Mouse (Mus musculus): Measurements from ENCODE around the gene Myl6b.
"Not testable (repeated sequence)": the region's sequence is repeated elsewhere in the genome, so short reads cannot be mapped to it uniquely, and the experiment has no call there.

Gene Myl6b

GRCm38 (mm10) chr10:128518833-128519232 is 20.3 kb upstream of the Myl6b start:
- peak in 1 of 2 experiments; percentile 17 for DNase-seq (ENCODE audit: low spot score in 2 of 2)

GRCm38 (mm10) chr10:128516677-128517076 is 18.2 kb upstream of the Myl6b start:
- no peak for DNase-seq (ENCODE audit: low spot score in 2 of 2)

GRCm38 (mm10) chr10:128516029-128516428 is 17.5 kb upstream of the Myl6b start:
- no peak for DNase-seq (ENCODE audit: low spot score in 2 of 2)

GRCm38 (mm10) chr10:128515044-128515443 is 16.6 kb upstream of the Myl6b start:
- DNase-seq (ENCODE audit: low spot score in 2 of 2) = no peak

- DNase-seq (ENCODE audit: low spot score in 2 of 2) = no peak
These were observed 13.3 kb upstream of the Myl6b start for GRCm38 (mm10) chr10:128511761-128512160.

- DNase-seq (ENCODE audit: low spot score in 2 of 2) = no peak
These were observed 12.7 kb upstream of the Myl6b start for GRCm38 (mm10) chr10:128511189-128511588.

- DNase-seq (ENCODE audit: low spot score in 2 of 2) = no peak
These were observed 11.8 kb upstream of the Myl6b start for GRCm38 (mm10) chr10:128510301-128510700.

GRCm38 (mm10) chr10:128509831-128510230 is 11.3 kb upstream of the Myl6b start:
- DNase-seq (ENCODE audit: low spot score in 2 of 2) = no peak

- no peak for DNase-seq (ENCODE audit: low spot score in 2 of 2)
These were observed 10.7 kb upstream of the Myl6b start for GRCm38 (mm10) chr10:128509203-128509602.

GRCm38 (mm10) chr10:128508260-128508659 is 9.8 kb upstream of the Myl6b start:
- DNase-seq (ENCODE audit: low spot score in 2 of 2) = no peak

- no peak for DNase-seq (ENCODE audit: low spot score in 2 of 2)
These were observed 7.5 kb upstream of the Myl6b start for GRCm38 (mm10) chr10:128505974-128506373.

GRCm38 (mm10) chr10:128505371-128505667 is 6.8 kb upstream of the Myl6b start:
- DNase-seq (ENCODE audit: low spot score in 2 of 2) = not testable (repeated sequence)

GRCm38 (mm10) chr10:128504641-128505370 is 6.3 kb upstream of the Myl6b start:
- DNase-seq (ENCODE audit: low spot score in 2 of 2) = no peak

- no peak for DNase-seq (ENCODE audit: low spot score in 2 of 2)
These were observed 5.5 kb upstream of the Myl6b start for GRCm38 (mm10) chr10:128504012-128504411.

- no peak for DNase-seq (ENCODE audit: low spot score in 2 of 2)
These were observed 5.0 kb upstream of the Myl6b start for GRCm38 (mm10) chr10:128503532-128503931.

- DNase-seq (ENCODE audit: low spot score in 2 of 2) = no peak
These were observed 3.9 kb upstream of the Myl6b start for GRCm38 (mm10) chr10:128502341-128502740.

- peak; percentile 50 to 54 for DNase-seq (ENCODE audit: low spot score in 2 of 2)
These were observed 709 bp upstream of the Myl6b start for GRCm38 (mm10) chr10:128499116-128499671.

GRCm38 (mm10) chr10:128497134-128497737 is 1.2 kb downstream of the Myl6b start:
- DNase-seq (ENCODE audit: low spot score in 2 of 2) = no peak

- DNase-seq (ENCODE audit: low spot score in 2 of 2) = no peak
These were observed 1.9 kb downstream of the Myl6b start for GRCm38 (mm10) chr10:128496509-128497077.

- DNase-seq (ENCODE audit: low spot score in 2 of 2) = no peak
These were observed 2.6 kb downstream of the Myl6b start for GRCm38 (mm10) chr10:128495903-128496302.

- DNase-seq (ENCODE audit: low spot score in 2 of 2) = no peak
These were observed 3.2 kb downstream of the Myl6b start for GRCm38 (mm10) chr10:128495270-128495669.

GRCm38 (mm10) chr10:128494667-128495245 is 3.7 kb downstream of the Myl6b start:
- no peak for DNase-seq (ENCODE audit: low spot score in 2 of 2)
